Mouse (Mus musculus) heart, adult 8-10 months (tissue): ENCODE results near the gene Crybg3. TPM values are rescaled to one million over a fixed set of nuclear protein-coding genes. Genes with fewer than 3 reads are reported as not detected.

Experiments used
- DNase-seq: peaks from one replicate; pipeline ENCODE4 v3.0.0; 2022; ENCODE audit warnings: low spot score
- total RNA-seq, 4 experiments: library from RNA; stranded (reverse); gene quantifications; 2 replicates each; pipeline ENCODE4 v1.2.4; 2022

The Crybg3 gene
- total RNA-seq, 4 experiments from 2014 or later: 71.6 to 83.9 (median 77.2) TPM

DNA sequence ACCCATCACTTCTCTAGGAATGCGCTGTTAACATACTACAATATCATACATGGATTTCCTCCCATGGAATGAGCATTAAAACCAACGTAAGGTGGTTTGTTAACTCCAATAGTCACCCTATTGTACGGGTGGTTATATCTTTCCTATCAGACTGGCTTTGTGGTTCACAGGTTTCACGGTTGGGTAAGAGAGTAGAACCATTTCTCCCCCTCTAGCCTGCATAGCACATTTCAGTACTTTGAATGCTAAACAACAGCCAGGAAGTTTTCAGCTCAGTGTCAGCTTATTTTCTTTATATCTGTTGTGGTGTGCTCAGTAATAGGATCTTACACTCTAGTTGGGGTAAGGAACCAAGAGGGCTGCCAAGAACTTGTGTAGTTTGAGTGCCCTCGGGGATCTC is 149.0 kb downstream of the Crybg3 start:
- DNase-seq: no peak

DNA sequence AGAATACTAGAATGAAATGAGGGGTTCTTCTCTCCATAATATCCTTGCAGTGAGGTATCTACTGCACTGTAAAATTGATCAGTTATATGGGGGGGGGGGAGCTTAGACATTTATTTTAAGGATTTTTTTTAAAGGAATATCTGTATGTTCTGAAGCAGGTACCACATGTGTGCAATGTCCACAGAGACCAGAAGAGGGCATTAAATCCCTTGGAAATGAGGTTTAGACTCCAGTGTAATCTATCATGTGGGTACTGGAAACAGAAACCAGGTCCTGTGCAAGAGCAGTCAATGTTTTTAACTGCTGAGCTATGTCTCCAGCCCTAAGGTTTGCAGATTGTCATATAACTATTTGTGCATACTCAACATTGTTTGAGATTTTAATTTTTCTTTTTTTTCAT is 151.7 kb downstream of the Crybg3 start:
- DNase-seq: no peak

DNA sequence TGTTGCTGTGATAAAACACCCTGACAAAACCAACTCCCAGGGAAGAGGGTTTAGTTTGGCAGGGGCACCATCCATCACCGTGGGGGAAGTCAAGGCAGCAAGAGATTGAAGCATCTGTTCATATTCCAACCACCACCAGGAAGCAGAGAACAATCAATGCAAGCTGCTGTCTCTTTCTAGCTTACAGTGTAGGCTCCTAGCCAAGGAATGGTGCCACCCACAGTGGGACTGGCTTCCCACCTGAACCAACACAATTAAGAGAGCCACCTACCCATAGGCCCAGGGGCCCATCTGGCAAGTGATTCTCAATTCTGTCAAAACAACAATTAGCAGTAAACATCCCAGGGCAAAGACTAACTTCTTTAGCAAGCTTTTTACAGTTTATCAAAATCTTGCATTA is 152.6 kb downstream of the Crybg3 start:
- no peak for DNase-seq

DNA sequence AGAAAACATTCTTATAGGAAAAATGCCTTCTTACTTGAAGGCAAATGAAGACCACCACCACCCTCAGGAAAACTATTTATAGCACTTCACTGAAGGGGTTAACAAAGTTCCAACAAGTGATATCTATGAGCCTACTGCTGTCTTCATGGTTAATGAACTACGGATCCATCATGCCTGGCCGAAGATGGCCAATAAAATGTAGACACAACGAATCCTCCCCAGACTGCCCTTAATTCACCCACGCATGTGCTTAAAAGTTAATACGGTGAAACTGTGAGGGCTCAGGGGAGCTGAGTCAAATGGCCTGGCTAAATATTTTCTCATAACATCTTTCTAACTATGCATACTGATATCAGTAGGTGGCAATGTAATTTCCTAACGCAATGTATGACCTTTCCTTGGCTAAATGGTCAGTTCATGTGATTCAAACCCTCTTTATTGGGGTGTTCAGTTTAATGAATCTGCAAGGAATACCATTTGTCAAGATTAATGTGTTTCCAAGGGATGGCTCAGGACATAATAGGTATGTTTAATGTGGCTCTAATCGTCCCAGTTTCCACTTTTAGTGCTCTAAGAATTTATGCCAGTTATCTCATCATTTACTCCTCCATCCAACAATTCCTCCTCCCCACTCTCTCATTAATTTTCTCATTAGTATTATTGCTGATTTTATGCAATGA is 155.8 kb downstream of the Crybg3 start:
- no peak for DNase-seq

Other genes with a start within 250 kb of the Crybg3 start
- gene Olfr209, start 237.0 kb downstream of the Crybg3 start, total RNA-seq: not detected
- under 1 TPM in 2 of 4 experiments, not detected in 2; 0.12 to 0.13 TPM for gene Gabrr3, start 193.6 kb downstream of the Crybg3 start, total RNA-seq
- gene Riox2, start 129.2 kb downstream of the Crybg3 start, total RNA-seq: 10 to 100 TPM; 14.8 to 19.4 (median 17.3) TPM
- gene Arl6, start 38.4 kb upstream of the Crybg3 start, total RNA-seq: 1 to 10 TPM; 4.1 to 5.5 (median 4.8) TPM